Mouse (Mus musculus): ENCODE results near the gene Rnf144b.

The Rnf144b gene

DNA sequence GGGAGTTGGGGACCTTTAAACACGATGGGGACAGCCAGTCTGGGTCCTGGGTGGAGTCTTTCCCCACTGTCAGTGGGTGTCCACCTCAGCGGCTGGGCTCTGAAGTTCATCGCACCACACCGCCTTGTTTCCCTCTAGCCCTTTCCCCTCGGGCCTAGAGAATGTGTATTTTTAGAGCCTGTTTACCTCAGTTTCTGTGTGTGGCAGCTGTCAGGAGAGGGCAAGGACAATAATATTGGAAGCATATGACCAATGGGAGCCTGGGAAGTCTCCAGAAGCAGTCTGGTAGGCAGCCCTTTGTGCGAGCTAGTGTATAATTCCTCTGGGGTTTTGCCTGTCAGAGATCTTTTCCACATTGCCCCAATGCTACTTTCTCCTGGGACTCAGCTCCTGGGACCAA lies 95.9 kb downstream of the Rnf144b start:
- DNase-seq (ENCODE audit: low read depth, low spot score), result no peak

DNA sequence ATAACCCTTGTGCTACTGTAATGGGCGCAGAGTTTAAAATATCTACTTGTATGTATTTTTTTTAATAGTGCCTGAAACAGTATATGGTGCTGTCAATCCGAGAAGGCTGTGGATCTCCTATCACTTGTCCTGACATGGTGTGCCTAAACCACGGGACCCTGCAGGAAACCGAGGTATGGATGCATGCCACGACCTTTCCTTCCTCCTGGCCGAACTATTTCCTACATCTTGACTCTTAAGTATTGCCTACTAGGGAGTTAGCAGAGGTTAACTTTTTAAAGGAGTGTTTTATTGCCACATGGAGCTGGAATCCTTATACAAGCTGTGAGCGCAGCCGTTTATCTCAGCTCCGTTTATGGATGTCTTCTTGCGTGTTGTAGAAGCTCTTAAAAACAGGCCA lies 98.0 kb downstream of the Rnf144b start:
- DNase-seq (ENCODE audit: low read depth, low spot score), result no peak

DNA sequence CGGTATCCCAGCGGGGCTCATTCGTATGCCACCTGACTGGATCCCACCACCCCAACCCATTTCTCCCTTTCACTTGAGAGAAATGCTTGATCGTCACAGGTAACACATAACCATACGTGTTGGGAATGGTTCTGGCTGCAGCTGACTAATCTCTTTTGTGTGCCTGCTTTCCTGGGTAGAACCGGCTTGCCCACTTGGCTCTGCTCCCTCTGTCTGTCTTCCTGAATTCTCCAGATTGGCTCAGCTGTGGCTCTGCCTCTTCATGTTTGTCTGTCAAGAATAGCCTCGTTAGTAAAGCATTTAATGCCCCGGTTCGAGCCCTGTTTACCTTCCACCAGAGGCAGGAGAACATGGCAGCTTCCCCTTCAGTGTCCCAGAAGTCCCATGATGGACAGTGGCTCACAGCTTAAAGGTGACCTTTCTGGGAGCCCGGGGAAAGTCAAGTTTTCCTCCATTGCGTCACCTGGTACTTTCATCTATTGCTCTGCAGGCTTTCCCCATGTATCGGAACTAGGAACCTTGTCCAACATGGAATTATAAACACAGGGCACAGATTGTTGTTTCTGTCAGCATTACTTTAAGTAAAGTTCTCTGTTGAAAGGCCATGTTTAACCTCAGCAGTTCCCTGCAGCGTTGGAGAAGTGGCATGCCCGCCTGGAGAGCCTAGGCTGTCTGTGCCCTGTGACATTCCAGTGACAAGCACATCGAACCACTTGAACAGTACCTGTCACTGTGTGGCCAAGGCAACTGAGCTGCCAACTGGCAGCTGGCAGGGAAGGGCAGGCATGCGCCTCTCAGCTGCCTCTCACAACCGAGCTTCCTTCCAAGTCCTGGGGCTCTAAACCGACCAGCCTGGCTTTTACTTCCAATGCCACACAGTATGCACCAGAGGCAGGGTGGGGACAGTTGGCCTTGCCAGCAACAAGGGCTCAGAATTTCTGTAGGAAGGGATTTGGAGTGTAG lies 101.4 kb downstream of the Rnf144b start:
- no peak for DNase-seq (ENCODE audit: low read depth, low spot score)

DNA sequence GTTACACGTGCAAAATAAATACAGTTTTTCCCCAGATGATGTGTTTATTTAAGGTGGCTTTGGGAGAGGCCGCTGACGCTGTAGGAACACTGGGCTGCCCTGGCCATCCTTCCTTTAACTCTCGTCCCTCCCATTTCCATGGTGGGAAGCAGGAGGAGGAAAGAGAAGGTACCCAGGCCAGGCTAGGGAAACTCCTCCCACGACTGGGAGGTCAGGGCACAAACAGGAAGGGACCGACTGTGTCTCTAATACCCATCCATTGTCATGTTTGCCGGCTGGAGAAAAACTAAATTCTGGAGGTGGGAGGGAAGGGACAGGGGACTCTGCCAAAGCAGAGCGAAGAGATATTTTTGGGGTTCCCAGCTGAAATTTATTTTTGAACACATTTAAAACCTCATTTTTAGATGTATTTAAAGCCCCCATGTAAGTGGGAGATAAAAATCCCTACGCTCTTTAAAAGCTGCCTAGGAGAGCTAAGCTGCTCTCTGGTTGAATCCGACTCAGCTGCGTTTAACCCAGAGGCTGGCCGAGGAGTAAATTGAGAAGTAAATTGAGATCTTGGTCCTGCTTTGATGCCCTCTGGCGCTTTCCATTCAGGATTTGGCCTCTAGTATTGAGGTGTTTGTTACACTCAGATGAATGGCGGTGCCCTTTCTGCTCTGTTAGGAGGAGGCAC lies 102.3 kb downstream of the Rnf144b start:
- peak; percentile 68 for DNase-seq (ENCODE audit: low read depth, low spot score)

DNA sequence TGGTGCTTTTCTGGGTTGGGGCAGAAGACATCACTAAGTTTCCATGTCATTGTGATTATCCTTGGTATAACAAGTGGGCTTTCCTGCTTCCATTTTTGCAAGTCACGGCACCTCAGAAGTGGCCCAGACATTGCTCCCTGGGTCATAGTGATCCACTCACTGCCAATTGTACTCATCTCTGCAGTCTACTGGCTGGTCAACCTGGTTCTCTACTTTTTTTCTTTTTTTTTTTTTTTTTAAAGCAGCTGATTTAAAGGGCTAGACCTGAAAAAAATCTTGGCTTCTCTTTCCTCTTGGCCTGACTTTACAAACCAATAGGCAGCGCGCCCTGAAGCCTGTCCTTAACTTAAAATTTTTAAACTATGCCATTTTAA lies 102.9 kb downstream of the Rnf144b start:
- no peak for DNase-seq (ENCODE audit: low read depth, low spot score)

DNA sequence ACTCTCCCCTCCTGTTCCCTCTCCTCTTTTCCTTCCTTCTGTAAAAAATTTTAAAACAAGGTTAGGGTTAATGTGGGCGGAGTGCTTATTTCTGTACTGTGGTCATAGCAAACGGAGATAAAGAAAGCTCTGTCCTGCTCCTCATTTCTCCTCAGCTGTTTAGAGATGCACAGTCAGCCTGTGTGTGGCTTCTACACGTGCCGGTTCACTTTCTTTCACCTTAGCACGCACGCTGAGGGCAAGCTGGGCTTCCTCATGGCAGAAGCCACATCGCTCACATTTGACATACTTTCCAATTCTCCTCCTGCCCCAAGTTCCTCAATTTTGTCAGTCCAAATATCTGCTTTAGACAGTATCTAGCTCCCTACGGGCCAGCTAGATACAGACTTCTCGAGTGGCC lies 103.3 kb downstream of the Rnf144b start:
- DNase-seq (ENCODE audit: low read depth, low spot score), result no peak

DNA sequence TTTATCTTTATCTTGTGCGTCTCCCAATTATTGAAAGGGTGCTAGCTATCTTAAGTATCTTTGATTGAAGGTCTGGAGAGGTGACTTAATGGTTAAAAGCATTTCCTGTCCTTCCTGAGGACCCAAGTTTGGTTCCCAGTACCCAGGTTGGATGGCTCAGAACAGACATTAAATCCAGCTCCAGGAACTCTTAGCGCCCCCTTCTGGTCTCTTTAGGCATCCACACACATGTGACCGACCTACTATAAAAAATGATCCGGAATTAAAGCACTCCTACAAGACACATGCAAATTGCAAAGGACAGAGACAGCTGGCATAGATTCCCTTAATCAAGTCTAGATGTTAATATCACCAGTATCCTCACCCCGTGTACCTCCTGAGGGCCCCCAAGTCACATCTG lies 104.1 kb downstream of the Rnf144b start:
- DNase-seq (ENCODE audit: low read depth, low spot score), result no peak

DNA sequence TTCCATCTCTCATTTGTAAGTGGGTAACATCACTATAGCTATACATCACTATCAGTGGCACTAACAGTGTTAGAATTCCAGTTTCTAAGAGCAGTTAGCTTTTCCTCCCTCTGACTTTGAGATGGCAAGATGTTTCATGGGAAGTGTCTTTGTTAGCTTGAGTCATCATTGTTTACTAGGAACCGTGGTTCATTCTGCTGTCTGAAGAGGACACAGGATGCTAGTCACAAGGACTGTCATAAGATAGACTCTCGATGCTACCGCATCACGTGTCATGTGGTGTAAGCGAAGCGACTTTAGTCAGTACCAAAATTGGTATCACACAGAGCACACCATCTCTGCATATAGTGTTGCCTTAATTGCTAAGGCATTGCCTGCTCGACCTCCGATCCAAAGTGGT lies 105.7 kb downstream of the Rnf144b start:
- no peak for DNase-seq (ENCODE audit: low read depth, low spot score)

DNA sequence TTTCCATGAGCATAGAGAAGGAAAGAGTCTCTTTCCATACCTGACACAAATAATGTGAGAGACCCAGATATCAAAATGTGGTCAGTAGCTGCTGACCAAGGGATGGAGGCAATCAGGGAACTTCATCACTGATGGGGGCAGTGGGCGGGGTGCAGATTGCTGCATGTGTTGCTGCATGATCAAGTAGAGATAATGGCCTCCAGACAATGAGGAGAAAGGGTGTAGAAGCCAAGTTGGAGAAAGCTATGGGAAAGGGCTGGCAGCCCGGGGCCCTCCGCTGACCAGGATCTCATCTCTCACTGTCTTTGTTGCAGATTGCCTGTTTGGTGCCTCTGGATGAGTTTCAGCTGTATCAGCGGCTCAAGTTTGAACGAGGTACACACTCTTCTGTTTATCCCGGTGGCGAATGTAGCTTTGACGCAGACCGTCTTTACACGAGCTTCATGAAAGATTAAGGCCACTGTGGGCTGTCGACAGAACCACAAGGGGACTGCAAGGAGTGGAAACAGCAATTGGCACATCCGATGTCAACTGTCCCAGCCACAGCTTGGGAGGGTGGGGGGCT lies 106.3 kb downstream of the Rnf144b start:
- no peak for DNase-seq (ENCODE audit: low read depth, low spot score)

DNA sequence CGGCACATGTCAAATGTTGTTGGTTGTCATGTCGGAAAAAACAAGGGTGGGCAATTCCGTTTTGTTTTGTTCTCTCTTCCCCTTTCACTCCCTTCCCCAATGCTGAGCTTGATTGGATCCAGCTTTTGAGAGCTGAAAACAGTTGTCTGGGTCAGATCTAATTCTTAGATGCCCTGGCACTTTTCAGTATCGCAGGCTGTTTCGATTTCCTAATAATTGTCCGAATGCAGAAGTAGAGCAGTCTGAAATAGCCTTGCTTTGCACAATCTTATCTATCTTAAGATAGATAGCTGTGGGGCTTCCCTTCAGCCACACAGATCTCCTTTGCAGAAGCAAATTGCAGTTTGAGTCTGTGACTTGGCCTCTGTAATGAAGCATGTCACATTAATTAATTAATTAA lies 109.7 kb downstream of the Rnf144b start:
- no peak for DNase-seq (ENCODE audit: low read depth, low spot score)

DNA sequence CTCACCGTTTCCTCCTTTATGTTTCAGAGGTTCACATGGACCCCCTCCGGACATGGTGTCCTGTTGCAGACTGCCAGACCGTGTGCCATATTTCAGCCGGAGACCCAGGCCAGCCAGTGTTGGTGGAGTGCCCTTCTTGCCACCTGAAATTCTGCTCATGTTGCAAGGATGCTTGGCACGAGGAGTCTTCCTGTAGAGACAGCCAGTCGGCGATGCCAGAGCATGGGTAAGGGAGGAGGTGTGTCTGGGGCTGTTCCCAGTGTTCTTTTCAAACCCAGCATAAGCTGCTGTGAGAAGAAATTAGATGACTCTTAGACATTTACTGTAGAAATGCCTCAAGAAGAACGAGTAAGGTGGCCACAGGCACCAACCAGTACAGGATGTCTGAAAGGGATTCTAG lies 114.9 kb downstream of the Rnf144b start:
- DNase-seq (ENCODE audit: low read depth, low spot score), result no peak

DNA sequence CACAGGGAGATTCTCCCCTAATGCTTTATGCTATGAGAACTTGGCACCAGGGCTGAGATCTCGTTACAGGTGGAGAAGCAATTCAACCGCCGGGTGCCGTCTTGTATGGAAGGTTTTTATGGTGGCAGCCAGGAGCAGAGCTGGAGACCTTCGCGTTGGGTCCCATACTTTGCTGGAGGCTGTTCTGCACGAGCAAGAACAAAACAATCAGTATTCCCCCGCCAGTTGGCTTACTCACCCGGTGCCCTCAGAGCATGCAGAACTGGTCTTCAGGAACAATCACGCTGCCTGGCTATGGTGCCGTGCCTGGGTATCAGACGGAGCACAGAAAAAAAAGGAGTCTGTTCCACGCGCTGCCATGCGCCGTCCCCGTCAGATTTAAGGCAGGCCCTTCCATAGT lies 115.7 kb downstream of the Rnf144b start:
- DNase-seq (ENCODE audit: low read depth, low spot score), result no peak

DNA sequence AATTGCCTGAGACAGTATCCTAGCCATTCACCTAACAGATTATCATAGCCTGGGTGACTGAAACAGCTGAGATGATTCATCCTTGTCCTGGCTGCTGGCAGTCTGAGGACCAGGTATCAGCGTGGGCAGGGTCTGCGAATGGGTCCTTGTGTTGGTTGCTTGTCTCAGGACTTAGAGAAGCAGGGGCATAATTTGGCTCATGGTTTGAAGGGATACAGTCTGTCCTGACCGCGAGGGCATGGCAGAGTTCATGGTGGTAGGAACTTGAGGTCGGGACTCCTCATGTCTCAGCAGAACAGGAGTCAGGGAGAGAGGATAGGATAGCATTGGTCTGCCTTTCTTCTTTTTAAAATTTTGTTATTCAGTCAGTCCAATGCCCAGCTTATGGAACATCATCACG lies 121.1 kb downstream of the Rnf144b start:
- no peak for DNase-seq (ENCODE audit: low read depth, low spot score)

DNA sequence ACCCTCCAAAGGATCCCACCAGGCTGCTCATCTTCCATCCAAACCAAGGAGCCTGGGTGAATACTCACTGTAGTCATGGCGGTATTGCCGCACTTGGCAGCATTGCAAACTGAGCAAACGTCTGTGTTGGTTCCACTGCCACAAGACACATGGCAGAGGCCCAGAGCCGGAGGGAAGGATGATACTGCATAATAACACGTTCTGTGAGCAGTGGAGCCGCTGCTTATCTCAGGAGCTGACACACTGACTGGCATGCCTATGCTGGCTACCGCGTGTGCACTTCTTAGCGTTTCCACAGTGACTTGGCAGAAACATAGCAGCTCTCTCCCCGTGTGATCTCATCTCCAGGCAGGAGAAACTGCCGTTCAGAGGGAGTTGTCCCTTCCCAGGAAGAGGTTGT lies 122.3 kb downstream of the Rnf144b start:
- DNase-seq (ENCODE audit: low read depth, low spot score), result peak; percentile 75

DNA sequence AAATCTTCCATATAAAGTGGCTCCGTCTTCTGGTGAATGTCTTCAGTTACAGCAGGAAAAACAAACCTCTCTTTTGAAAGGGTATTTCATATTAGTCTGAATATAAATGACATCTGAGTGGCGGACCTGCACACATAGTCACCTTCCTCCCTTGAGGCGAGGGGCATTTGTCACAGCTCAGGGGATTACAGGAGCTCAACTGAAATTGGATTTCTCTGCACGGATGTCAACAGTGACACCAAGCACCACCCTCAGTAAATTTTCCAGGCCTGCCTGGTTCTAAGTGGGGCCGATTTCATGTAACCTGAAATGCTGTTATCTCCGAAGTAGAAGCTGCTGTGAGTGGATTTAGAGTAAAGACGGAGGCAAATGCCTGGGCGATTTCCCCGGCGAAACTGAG lies 124.0 kb downstream of the Rnf144b start:
- DNase-seq (ENCODE audit: low read depth, low spot score), result no peak

DNA sequence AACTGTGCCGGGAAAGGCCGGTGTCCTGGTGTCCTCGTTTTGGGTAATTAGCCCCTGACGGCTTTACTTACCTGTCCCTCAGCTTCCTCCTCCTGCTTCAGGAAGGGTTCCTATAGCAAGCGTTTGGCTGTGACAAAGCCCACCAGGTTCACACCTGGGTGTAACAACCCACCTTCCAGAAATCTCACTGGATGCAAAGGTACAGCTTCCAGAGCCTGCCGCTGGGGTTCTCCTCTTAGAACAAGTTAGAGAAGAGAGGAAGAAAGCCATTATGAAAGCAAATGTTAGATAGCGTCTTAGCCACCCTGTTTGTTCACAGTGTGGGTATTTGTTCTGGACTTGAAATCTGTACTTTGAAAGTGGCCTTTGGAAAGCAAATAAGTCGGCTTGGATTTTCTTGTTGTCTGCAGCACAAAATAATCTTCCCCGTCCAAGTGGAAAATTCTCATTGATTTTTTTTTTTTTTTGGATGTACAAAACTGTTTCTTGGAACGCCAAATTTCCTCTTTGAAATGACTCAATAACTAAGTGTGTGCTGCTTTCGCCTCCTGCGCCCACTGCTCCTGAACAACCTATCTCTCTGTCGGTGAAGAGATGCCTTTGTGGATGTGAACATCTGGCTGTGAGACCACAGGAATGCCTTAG lies 124.8 kb downstream of the Rnf144b start:
- DNase-seq (ENCODE audit: low read depth, low spot score), result no peak

DNA sequence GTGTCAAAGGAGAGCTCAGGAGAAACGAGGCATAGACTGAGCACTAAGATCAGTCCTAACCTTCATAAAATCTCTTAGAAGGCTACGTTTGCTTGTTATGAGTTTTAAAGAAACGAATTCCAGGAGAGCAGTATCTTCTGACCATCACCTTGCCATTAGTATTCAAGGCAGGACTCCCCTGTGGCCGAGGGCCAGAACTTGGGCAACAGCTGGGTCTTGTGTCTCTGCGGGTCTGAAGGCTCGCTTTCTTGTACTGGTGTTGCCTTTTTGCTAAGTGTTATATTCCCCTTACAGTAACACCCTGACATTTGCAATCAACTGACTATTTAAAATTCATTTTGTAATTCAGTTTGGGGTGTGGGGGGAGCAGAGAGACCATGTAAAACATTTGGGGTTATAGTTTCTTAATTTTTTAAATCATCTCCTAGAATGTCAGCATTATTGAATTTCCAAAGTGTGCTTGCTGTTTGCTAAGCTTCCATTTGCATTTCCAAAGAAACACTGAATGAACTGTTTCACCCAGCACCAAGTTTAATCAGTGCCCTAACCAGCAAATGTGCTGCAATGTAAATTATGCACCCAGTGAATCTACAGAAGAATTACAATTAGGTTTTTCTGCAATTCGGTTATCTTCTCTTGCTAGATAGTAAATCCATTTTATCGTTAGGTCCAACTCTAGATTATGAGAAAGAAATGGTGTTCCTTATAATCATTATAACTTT lies 126.0 kb downstream of the Rnf144b start:
- DNase-seq (ENCODE audit: low read depth, low spot score), result no peak

DNA sequence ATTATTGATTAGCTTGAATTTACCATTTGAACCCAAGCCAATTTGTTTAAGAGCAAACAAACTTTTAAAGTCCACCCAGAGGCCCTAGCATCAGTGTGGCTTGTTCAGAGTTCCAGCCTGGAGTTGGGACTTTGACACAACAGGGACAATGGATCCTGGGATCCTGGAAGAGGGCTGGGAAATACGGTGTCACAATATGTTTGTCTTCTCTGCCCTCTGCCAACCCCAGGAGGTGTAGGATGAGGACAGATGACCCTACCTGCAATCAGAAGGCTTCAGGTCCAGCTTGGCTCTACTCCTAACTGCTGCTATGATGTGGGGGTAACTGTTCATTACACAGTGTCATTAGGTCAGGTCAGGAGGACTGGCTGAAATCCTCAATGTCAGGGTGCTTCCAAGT lies 128.2 kb downstream of the Rnf144b start:
- DNase-seq (ENCODE audit: low read depth, low spot score), result no peak

DNA sequence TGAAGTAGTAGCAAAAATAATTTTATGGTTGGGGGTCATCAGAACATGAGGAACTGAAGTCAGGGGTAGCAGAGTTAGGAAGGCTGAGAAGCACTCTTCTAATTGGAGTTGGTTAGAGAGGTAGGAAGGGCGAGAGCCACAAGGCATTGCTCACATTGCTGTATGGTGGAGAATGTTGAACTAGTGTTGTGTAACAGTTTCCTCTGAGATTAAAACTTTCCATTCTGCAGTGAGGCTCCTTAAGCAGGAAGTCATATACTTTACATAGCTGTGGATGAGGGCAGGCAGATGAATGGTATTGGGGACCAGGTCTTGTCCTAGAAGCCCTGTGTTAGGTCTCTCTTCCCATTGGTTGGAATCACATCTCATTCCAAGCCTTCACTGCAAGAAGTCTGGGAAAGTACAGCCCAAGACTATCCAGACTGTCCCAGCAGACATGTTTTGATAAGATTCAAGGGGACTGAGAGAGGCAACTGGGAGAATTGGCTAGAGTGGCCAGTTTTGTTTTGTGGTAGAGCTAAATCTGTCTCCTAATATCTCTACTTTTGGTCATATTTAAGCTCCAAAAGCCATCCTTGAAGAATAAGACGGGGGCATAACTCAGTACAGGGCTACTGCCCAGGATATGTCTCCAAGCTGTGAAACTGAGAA lies 128.8 kb downstream of the Rnf144b start:
- DNase-seq (ENCODE audit: low read depth, low spot score), result no peak

DNA sequence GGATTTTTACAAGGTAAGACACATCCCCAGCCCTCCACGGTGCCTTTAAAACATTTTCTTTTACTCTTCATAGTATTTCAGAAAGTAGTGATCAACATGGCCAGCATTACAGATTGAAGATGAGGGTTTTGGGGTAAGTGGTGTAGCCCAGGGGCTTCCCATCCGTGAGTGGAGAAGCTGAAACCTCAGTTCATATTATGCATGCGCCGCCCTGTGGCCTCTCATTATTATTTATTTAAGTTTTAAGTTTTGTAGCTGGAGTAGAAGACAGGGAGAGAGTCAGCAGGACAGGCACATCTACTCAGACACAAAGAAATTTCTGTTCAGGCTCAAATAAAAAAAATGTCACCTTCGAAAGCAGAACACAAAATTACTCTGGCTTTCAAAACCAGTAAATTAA lies 131.3 kb downstream of the Rnf144b start:
- DNase-seq (ENCODE audit: low read depth, low spot score), result no peak

DNA sequence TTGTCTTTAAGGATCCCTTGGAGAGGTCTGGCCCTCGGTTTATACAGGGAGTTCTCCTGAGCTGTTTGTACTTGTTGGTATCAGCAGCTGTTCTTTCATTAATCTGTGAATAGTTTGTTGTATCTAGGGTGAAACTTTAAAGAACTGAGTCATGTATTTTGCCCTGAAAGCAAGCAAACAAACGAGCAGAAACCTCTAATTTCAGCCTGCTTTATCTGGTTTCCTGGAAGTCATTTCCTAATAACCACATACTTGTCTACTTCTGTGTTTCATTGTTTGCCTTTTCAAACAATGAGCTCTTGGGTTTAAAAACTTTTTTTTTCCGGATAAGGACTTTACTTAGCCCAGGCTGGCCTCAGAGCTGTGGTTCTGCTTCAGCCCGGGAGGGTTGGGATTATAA lies 136.8 kb downstream of the Rnf144b start:
- DNase-seq (ENCODE audit: low read depth, low spot score), result no peak
